Mouse (Mus musculus): Measurements from ENCODE around the gene Tmsb4x. TPM values are rescaled to one million over a fixed set of nuclear protein-coding genes. Genes with fewer than 3 reads are reported as not detected.
A peak's percentile ranks its signal among the peaks of the same experiment; 100 is the strongest.

Tmsb4x gene
- polyA plus RNA-seq, 1 experiment from 2014 or later, result 6,498 TPM

GRCm38 (mm10) chrX:167205813-167206520 lies 3.1 kb downstream of the Tmsb4x start:
- Histone ChIP-seq H3K9me3 (ENCODE audit: control insufficient read depth, low read length) (no peaks in the 10 kb centered on the region), H3K4me2 (replicated peaks; ENCODE audit: low read depth, low read length) (no peak overlapping the region; the same call in 1 of the 2 replicates), H3K9ac (ENCODE audit: low read depth, low read length) (no peak overlapping the region), H3K4me1 (replicated peaks; ENCODE audit: control insufficient read depth, insufficient read depth, low read length) (peaks cover 2% of the 10 kb centered on the region; the same call in 1 of the 2 replicates), H3K27me3 (ENCODE audit: control insufficient read depth, insufficient read depth, low read length) (0 out of 2 replicates have a peak, but pooled peaks cover 1% of the 10 kb centered on the region), H3K36me3 (ENCODE audit: control insufficient read depth, insufficient read depth, low read length) (no peaks in the 10 kb centered on the region), H3K4me3 (ENCODE audit: low read depth, low read length) (no peak overlapping the region), H3K27ac (ENCODE audit: low read depth, low read length) (no peak overlapping the region)
- peak; percentile 55 for ATAC-seq (ENCODE audit: low FRiP score)
- peak; percentile 41 for DNase-seq (ENCODE audit: low spot score)
- WGBS, result 59% methylated on average over 8 of the region's 8 CpGs

GRCm38 (mm10) chrX:167201365-167201764 lies 7.8 kb downstream of the Tmsb4x start:
- DNase-seq (ENCODE audit: low spot score), result no peak
- Histone ChIP-seq H3K4me1 (replicated peaks; ENCODE audit: control insufficient read depth, insufficient read depth, low read length) (no peaks in the 10 kb centered on the region), H3K27me3 (ENCODE audit: control insufficient read depth, insufficient read depth, low read length) (peaks cover 3% of the 10 kb centered on the region; the same call in 1 of the 2 replicates), H3K4me3 (ENCODE audit: low read depth, low read length) (no peak overlapping the region), H3K36me3 (ENCODE audit: control insufficient read depth, insufficient read depth, low read length) (no peaks in the 10 kb centered on the region), H3K27ac (ENCODE audit: low read depth, low read length) (no peak overlapping the region), H3K4me2 (replicated peaks; ENCODE audit: low read depth, low read length) (no peak overlapping the region), H3K9me3 (ENCODE audit: control insufficient read depth, low read length) (no peaks in the 10 kb centered on the region), H3K9ac (ENCODE audit: low read depth, low read length) (no peak overlapping the region)
- no peak for ATAC-seq (ENCODE audit: low FRiP score)
- WGBS, result 94% methylated on average over 2 of the region's 2 CpGs

GRCm38 (mm10) chrX:167195228-167195649 lies 13.9 kb downstream of the Tmsb4x start:
- ATAC-seq (ENCODE audit: low FRiP score) (no peak), DNase-seq (ENCODE audit: low spot score) (no peak)
- Histone ChIP-seq H3K27ac (ENCODE audit: low read depth, low read length) (no peak overlapping the region), H3K36me3 (ENCODE audit: control insufficient read depth, insufficient read depth, low read length) (no peaks in the 10 kb centered on the region), H3K4me1 (replicated peaks; ENCODE audit: control insufficient read depth, insufficient read depth, low read length) (no peaks in the 10 kb centered on the region), H3K4me2 (replicated peaks; ENCODE audit: low read depth, low read length) (no peak overlapping the region), H3K9ac (ENCODE audit: low read depth, low read length) (no peak overlapping the region), H3K27me3 (ENCODE audit: control insufficient read depth, insufficient read depth, low read length) (no peaks in the 10 kb centered on the region; the same call in 1 of the 2 replicates), H3K9me3 (ENCODE audit: control insufficient read depth, low read length) (no peaks in the 10 kb centered on the region), H3K4me3 (ENCODE audit: low read depth, low read length) (no peak overlapping the region)
- 67% methylated on average over 2 of the region's 2 CpGs for WGBS

- DNase-seq (ENCODE audit: low spot score), result no peak
- Histone ChIP-seq H3K4me2 (replicated peaks; ENCODE audit: low read depth, low read length) (no peak overlapping the region), H3K27me3 (ENCODE audit: control insufficient read depth, insufficient read depth, low read length) (peaks cover 4% of the 10 kb centered on the region; the same call in 1 of the 2 replicates), H3K9ac (ENCODE audit: low read depth, low read length) (no peak overlapping the region), H3K4me3 (ENCODE audit: low read depth, low read length) (no peak overlapping the region), H3K36me3 (ENCODE audit: control insufficient read depth, insufficient read depth, low read length) (no peaks in the 10 kb centered on the region), H3K9me3 (ENCODE audit: control insufficient read depth, low read length) (no peaks in the 10 kb centered on the region), H3K4me1 (replicated peaks; ENCODE audit: control insufficient read depth, insufficient read depth, low read length) (no peaks in the 10 kb centered on the region), H3K27ac (ENCODE audit: low read depth, low read length) (no peak overlapping the region)
- WGBS, result 42% methylated on average over 2 of the region's 2 CpGs
- no peak for ATAC-seq (ENCODE audit: low FRiP score)
These were observed 22.8 kb downstream of the Tmsb4x start for GRCm38 (mm10) chrX:167186306-167186705.

GRCm38 (mm10) chrX:167183535-167183934 lies 25.6 kb downstream of the Tmsb4x start:
- 56% methylated on average over 6 of the region's 6 CpGs for WGBS
- Histone ChIP-seq H3K36me3 (ENCODE audit: control insufficient read depth, insufficient read depth, low read length) (no peaks in the 10 kb centered on the region), H3K27ac (ENCODE audit: low read depth, low read length) (no peak overlapping the region), H3K4me3 (ENCODE audit: low read depth, low read length) (no peak overlapping the region), H3K27me3 (ENCODE audit: control insufficient read depth, insufficient read depth, low read length) (peaks cover 7% of the 10 kb centered on the region; the same call in 1 of the 2 replicates), H3K4me1 (replicated peaks; ENCODE audit: control insufficient read depth, insufficient read depth, low read length) (no peaks in the 10 kb centered on the region), H3K9ac (ENCODE audit: low read depth, low read length) (no peak overlapping the region), H3K4me2 (replicated peaks; ENCODE audit: low read depth, low read length) (no peak overlapping the region), H3K9me3 (ENCODE audit: control insufficient read depth, low read length) (no peaks in the 10 kb centered on the region)
- DNase-seq (ENCODE audit: low spot score) (no peak), ATAC-seq (ENCODE audit: low FRiP score) (no peak)

- no peaks in the 10 kb centered on the region for H3K36me3 ChIP-seq (ENCODE audit: control insufficient read depth, insufficient read depth, low read length)
- H3K4me1 ChIP-seq (replicated peaks; ENCODE audit: control insufficient read depth, insufficient read depth, low read length), result no peaks in the 10 kb centered on the region
- DNase-seq (ENCODE audit: low spot score), result no peak
- ATAC-seq (ENCODE audit: low FRiP score), result no peak
- no peak overlapping the region for H3K9ac ChIP-seq (ENCODE audit: low read depth, low read length)
- WGBS, result 84% methylated on average over 5 of the region's 5 CpGs
- no peak overlapping the region for H3K27ac ChIP-seq (ENCODE audit: low read depth, low read length)
- H3K27me3 ChIP-seq (ENCODE audit: control insufficient read depth, insufficient read depth, low read length), result peaks cover 7% of the 10 kb centered on the region; the same call in 1 of the 2 replicates
- no peak overlapping the region for H3K4me3 ChIP-seq (ENCODE audit: low read depth, low read length)
- H3K4me2 ChIP-seq (replicated peaks; ENCODE audit: low read depth, low read length), result no peak overlapping the region
- H3K9me3 ChIP-seq (ENCODE audit: control insufficient read depth, low read length), result no peaks in the 10 kb centered on the region
These were observed 26.7 kb downstream of the Tmsb4x start for GRCm38 (mm10) chrX:167182411-167182810.

GRCm38 (mm10) chrX:167179961-167180642 lies 29.0 kb downstream of the Tmsb4x start:
- Histone ChIP-seq H3K4me1 (replicated peaks; ENCODE audit: control insufficient read depth, insufficient read depth, low read length) (no peaks in the 10 kb centered on the region), H3K9ac (ENCODE audit: low read depth, low read length) (no peak overlapping the region), H3K27ac (ENCODE audit: low read depth, low read length) (no peak overlapping the region), H3K36me3 (ENCODE audit: control insufficient read depth, insufficient read depth, low read length) (no peaks in the 10 kb centered on the region), H3K27me3 (ENCODE audit: control insufficient read depth, insufficient read depth, low read length) (peaks cover 9% of the 10 kb centered on the region; the same call in 1 of the 2 replicates), H3K4me2 (replicated peaks; ENCODE audit: low read depth, low read length) (no peak overlapping the region), H3K4me3 (ENCODE audit: low read depth, low read length) (no peak overlapping the region), H3K9me3 (ENCODE audit: control insufficient read depth, low read length) (no peaks in the 10 kb centered on the region)
- no peak for ATAC-seq (ENCODE audit: low FRiP score)
- DNase-seq (ENCODE audit: low spot score), result no peak
- WGBS, result 67% methylated on average over 4 of the region's 4 CpGs

GRCm38 (mm10) chrX:167179549-167179948 lies 29.6 kb downstream of the Tmsb4x start:
- Histone ChIP-seq H3K27ac (ENCODE audit: low read depth, low read length) (no peak overlapping the region), H3K36me3 (ENCODE audit: control insufficient read depth, insufficient read depth, low read length) (no peaks in the 10 kb centered on the region), H3K4me2 (replicated peaks; ENCODE audit: low read depth, low read length) (no peak overlapping the region), H3K9me3 (ENCODE audit: control insufficient read depth, low read length) (no peaks in the 10 kb centered on the region), H3K4me1 (replicated peaks; ENCODE audit: control insufficient read depth, insufficient read depth, low read length) (no peaks in the 10 kb centered on the region), H3K27me3 (ENCODE audit: control insufficient read depth, insufficient read depth, low read length) (peaks cover 11% of the 10 kb centered on the region; the same call in 1 of the 2 replicates), H3K9ac (ENCODE audit: low read depth, low read length) (no peak overlapping the region), H3K4me3 (ENCODE audit: low read depth, low read length) (no peak overlapping the region)
- DNase-seq (ENCODE audit: low spot score) (no peak), ATAC-seq (ENCODE audit: low FRiP score) (no peak)
- WGBS, result 87% methylated on average over 3 of the region's 3 CpGs
